Mouse (Mus musculus) heart, embryonic 13.5 days (tissue): ENCODE results near the gene Fem1b. TPM values are rescaled to one million over a fixed set of nuclear protein-coding genes. Genes with fewer than 3 reads are reported as not detected.
A peak's percentile ranks its signal among the peaks of the same experiment; 100 is the strongest.
"Not testable (repeated sequence)": the region's sequence is repeated elsewhere in the genome, so short reads cannot be mapped to it uniquely, and the experiment has no call there.

Source experiments
- ATAC-seq: fragments of 200-750 bp; cut with Nextera tagmentation; 2 replicates; pipeline ENCODE4 v1.8.0; 2017; ENCODE audit warnings: moderate TSS enrichment; ENCODE audit not compliant: insufficient number of reproducible peaks, low FRiP score, low TSS enrichment; ENCODE audit errors: extremely low read depth
- H3K27ac ChIP-seq: fragments of 300-500 bp; sonication (generic); replicated peaks from 2 replicates; pipeline ENCODE4 v1.5.1; 2015; ENCODE audit warnings: moderate library complexity, mild to moderate bottlenecking, inconsistent platforms
- H3K27me3 ChIP-seq: fragments of 300-500 bp; sonication (generic); replicated peaks from 2 replicates; pipeline ENCODE4 v1.6.1; 2015; ENCODE audit warnings: mild to moderate bottlenecking, inconsistent platforms
- H3K36me3 ChIP-seq: fragments of 300-500 bp; sonication (generic); 2 replicates; pipeline ENCODE4 v1.6.1; 2015; ENCODE audit warnings: mild to moderate bottlenecking, inconsistent platforms
- H3K4me1 ChIP-seq: fragments of 300-500 bp; sonication (generic); 2 replicates; pipeline ENCODE4 v1.6.1; 2015; ENCODE audit warnings: inconsistent platforms
- H3K4me2 ChIP-seq: fragments of 300-500 bp; sonication (generic); 2 replicates; pipeline ENCODE4 v1.6.1; 2015; ENCODE audit warnings: inconsistent platforms, mild to moderate bottlenecking, moderate library complexity
- H3K4me3 ChIP-seq: fragments of 300-500 bp; sonication (generic); 2 replicates; pipeline ENCODE4 v1.5.1; 2015; ENCODE audit warnings: moderate library complexity, mild to moderate bottlenecking, inconsistent platforms
- H3K9ac ChIP-seq: fragments of 300-500 bp; sonication (generic); 2 replicates; pipeline ENCODE4 v1.6.1; 2015; ENCODE audit warnings: inconsistent platforms, mild to moderate bottlenecking, moderate library complexity
- H3K9me3 ChIP-seq: fragments of 300-500 bp; sonication (generic); 2 replicates; pipeline ENCODE4 v1.6.1; 2016; ENCODE audit warnings: inconsistent platforms
- WGBS: fragments of 180-500 bp; shearing (Covaris S2); methylation state at CpG from one replicate; pipeline ENCODE4 v1.1.7; 2015; ENCODE audit warnings: mixed read lengths; 5-methylcytosine and 5-hydroxymethylcytosine counted together
- polyA plus RNA-seq: library from polyadenylated mRNA; unstranded; fragments of >200 nt; fragmentation: Nextera tagmentation; extraction: Ambion mirVana; gene quantifications from 2 replicates; pipeline ENCODE4 v1.2.1, GENCODE M21; 2015

The Fem1b gene
- polyA plus RNA-seq, 1 experiment from 2014 or later = 12.2 TPM

- H3K36me3 ChIP-seq = no peaks in the 10 kb centered on the region
- 0 out of 2 replicates have a peak overlapping the region, but pooled peaks have one; percentile 36 for H3K27ac ChIP-seq
- peak overlapping the region; percentile 52; the same call in 1 of the 2 replicates for H3K9ac ChIP-seq
- no peak overlapping the region for H3K4me3 ChIP-seq
- H3K4me1 ChIP-seq = peaks cover 31% of the 10 kb centered on the region
- WGBS = 12% methylated on average over 7 of the region's 7 CpGs
- H3K9me3 ChIP-seq = no peaks in the 10 kb centered on the region
- peak overlapping the region; percentile 28 for H3K4me2 ChIP-seq
- no peaks in the 10 kb centered on the region for H3K27me3 ChIP-seq
- no peak for ATAC-seq
Measured at GRCm38 (mm10) chr9:62826456-62826855, 14.7 kb upstream of the Fem1b start.

GRCm38 (mm10) chr9:62825791-62826393 lies 14.2 kb upstream of the Fem1b start:
- WGBS = 11% methylated on average over 9 of the region's 9 CpGs
- Histone ChIP-seq H3K4me3 (no peak overlapping the region), H3K36me3 (no peaks in the 10 kb centered on the region), H3K9me3 (no peaks in the 10 kb centered on the region), H3K4me1 (peaks cover 31% of the 10 kb centered on the region), H3K27me3 (no peaks in the 10 kb centered on the region), H3K27ac (peak overlapping the region; percentile 36; the same call in 1 of the 2 replicates), H3K4me2 (peak overlapping the region; percentile 28), H3K9ac (peak overlapping the region; percentile 52; the same call in 1 of the 2 replicates)
- no peak for ATAC-seq

- 90% methylated on average over 7 of the region's 7 CpGs for WGBS
Measured at GRCm38 (mm10) chr9:62821811-62822210, 10.1 kb upstream of the Fem1b start.

DNA sequence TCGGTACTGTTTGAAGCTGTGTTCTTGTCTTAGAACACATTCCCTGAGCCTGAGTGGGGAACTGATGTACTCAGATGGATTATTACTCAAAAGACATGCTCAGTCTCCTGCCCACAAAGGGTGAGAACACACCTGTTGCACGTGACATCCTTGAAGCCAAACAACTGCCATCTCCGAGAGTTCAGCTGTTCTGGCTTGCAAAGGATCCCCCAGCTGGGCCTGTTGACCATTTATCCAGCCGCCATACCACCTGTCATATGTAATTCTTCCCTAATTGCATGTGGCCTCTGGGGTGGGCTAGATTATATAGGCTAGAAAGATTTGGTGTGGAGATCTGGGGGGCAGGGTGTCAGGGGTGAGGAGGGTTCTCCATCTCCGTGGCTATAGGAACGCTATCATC lies 9.1 kb upstream of the Fem1b start:
- Histone ChIP-seq H3K4me2 (no peak overlapping the region), H3K27me3 (no peaks in the 10 kb centered on the region), H3K27ac (no peak overlapping the region), H3K9me3 (no peaks in the 10 kb centered on the region), H3K4me1 (peaks cover 34% of the 10 kb centered on the region), H3K9ac (no peak overlapping the region), H3K4me3 (no peak overlapping the region), H3K36me3 (no peaks in the 10 kb centered on the region)
- WGBS = 85% methylated on average over 6 of the region's 6 CpGs
- ATAC-seq = no peak

More at GRCm38 (mm10) chr9:62821811-62822210, 10.1 kb upstream of the Fem1b start:
- H3K4me3 ChIP-seq = no peak overlapping the region
- H3K27me3 ChIP-seq = no peaks in the 10 kb centered on the region
- peaks cover 36% of the 10 kb centered on the region for H3K4me1 ChIP-seq
- H3K9ac ChIP-seq = no peak overlapping the region
- no peak for ATAC-seq
- no peak overlapping the region for H3K27ac ChIP-seq
- H3K9me3 ChIP-seq = no peaks in the 10 kb centered on the region
- no peak overlapping the region for H3K4me2 ChIP-seq
- H3K36me3 ChIP-seq = no peaks in the 10 kb centered on the region

DNA sequence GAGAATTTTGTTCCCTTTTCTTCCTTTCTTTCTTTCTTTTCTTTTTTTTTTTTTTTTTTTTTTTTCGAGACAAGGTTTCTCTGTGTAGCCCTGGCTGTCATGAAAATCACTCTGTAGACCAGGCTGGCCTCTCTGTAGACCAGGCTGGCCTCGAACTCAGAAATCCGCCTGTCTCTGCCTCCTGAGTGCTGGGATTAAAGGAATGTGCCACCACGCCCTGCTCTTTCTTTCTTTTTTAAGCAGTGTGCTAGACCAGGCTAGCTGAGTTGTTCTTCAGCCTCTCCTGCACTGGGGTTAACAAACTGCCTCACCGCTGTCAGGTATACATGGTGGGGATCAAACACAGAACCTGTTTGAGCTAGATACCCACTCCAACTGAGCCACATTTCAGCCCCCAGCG lies 8.2 kb upstream of the Fem1b start:
- H3K4me2 ChIP-seq, H3K4me3 ChIP-seq, H3K27me3 ChIP-seq, H3K27ac ChIP-seq, H3K9ac ChIP-seq, ATAC-seq, H3K36me3 ChIP-seq, H3K9me3 ChIP-seq: not testable (repeated sequence)
- 82% methylated on average over 6 of the region's 6 CpGs for WGBS
- H3K4me1 ChIP-seq = peaks cover 26% of the 10 kb centered on the region

DNA sequence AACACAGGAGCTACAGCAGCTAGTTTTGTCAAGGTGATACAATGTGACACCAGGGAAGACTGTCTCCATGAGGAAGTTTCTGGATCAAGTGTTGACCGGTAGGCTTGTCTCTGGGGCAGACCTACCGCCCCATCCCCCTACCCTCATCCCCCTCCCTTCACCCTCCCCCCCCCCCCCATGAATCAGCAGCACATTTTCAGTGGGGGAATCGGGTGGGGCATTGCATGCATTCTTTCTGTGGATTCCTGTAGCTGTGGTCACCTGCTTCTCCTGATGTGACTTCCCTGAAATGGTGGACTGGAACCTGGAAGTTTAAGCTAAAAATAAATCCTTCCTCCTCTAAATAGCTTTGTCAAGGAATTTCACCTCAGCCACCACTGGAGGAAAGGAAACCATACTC lies 7.8 kb upstream of the Fem1b start:
- H3K4me1 ChIP-seq = peaks cover 26% of the 10 kb centered on the region
- H3K27ac ChIP-seq = no peak overlapping the region
- H3K36me3 ChIP-seq = no peaks in the 10 kb centered on the region
- H3K9ac ChIP-seq = no peak overlapping the region
- WGBS = 58% methylated on average over 3 of the region's 3 CpGs
- no peak for ATAC-seq
- H3K27me3 ChIP-seq = no peaks in the 10 kb centered on the region
- no peak overlapping the region for H3K4me2 ChIP-seq
- H3K4me3 ChIP-seq = no peak overlapping the region
- H3K9me3 ChIP-seq = no peaks in the 10 kb centered on the region

DNA sequence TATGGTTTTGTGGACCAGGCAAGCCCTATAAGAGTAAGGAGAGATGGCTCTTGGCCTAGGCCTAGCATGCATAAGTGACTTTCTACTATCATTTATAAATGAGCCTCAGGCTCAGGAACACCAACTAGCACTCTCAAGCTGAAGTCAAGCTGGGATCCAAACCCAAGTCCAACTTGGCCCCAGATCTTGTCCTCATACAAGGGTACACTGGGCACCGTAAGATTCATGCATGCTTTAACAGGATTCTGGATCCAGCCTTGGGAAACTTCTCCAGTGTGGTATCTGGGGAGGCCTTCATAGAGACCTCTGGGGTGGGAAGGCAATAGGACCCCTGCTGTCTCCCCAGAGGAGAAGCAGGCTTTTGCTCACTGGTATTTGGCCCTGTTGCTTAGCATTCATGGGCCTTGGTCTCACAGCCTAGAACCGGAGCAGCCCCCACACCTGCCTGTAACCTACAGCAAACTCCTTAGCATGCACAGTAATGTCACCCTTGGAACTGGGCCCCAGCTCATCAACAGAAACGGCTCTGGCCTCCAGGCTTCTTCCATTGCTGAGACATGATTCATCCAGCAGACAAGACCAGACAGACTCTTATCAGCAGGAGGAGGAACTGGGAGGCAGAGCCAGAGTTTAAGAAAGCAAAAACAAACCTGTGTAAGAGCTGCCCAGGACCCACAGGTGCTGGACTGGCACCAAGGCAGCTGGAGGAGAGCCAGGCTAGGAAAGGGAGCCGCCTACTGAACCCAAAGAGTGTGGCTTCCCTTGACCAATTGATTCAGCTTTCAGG lies 6.3 kb upstream of the Fem1b start:
- no peak overlapping the region for H3K9ac ChIP-seq
- no peak for ATAC-seq
- H3K4me2 ChIP-seq = no peak overlapping the region
- no peaks in the 10 kb centered on the region for H3K9me3 ChIP-seq
- H3K27me3 ChIP-seq = no peaks in the 10 kb centered on the region
- peak overlapping the region; percentile 75 for H3K27ac ChIP-seq
- H3K4me3 ChIP-seq = no peak overlapping the region
- WGBS = 59% methylated on average over 4 of the region's 4 CpGs
- peaks cover 26% of the 10 kb centered on the region for H3K4me1 ChIP-seq
- H3K36me3 ChIP-seq = no peaks in the 10 kb centered on the region

- Histone ChIP-seq H3K27ac (peak overlapping the region; percentile 75), H3K9ac (peak overlapping the region; percentile 59), H3K36me3 (no peaks in the 10 kb centered on the region), H3K4me3 (0 out of 2 replicates have a peak overlapping the region, but pooled peaks have one; percentile 11), H3K9me3 (no peaks in the 10 kb centered on the region), H3K4me1 (peaks cover 34% of the 10 kb centered on the region), H3K4me2 (peak overlapping the region; percentile 43), H3K27me3 (no peaks in the 10 kb centered on the region)
- no peak for ATAC-seq
- 41% methylated on average over 12 of the region's 12 CpGs for WGBS
Measured at GRCm38 (mm10) chr9:62817099-62817571, 5.4 kb upstream of the Fem1b start.

DNA sequence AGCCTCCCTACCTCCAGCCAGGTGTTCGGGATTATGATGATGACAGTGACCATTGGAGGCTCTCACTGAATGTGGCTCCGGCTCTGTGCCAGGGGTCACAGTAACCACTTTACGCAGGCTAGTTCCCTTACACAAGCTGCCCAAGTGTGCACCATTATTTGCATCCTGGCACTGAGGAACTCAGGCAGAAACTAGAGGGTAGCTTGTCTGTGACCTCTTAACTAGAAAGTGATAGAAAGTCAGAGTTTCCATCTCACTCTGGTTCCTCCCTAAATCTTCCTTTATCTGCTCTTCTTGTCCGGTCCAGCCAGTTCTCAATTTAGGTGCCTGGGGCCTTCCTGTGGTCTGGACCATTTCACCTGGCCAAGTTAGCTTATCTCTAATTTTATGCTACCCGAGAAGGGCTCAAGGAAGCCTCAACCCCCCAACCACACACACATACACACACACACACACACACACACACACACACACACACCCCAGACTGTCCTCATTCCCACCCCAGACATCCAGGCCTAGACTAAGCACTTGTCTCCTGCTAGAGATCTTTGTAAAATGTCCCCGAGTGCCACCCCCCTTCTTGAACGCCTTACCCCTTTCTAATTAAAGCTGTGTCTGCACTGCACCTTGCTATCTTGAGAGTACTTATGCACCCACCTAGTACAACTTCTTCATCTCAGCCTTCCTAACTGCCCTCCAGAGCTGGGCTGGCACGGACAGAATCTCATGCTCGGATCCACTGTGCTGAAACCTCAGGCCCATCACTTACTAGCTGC lies 4.8 kb upstream of the Fem1b start:
- Histone ChIP-seq H3K27me3 (no peaks in the 10 kb centered on the region), H3K9ac (peak overlapping the region; percentile 59; the same call in 1 of the 2 replicates)

GRCm38 (mm10) chr9:62814751-62815150 lies 3.0 kb upstream of the Fem1b start:
- WGBS = 64% methylated on average over 2 of the region's 2 CpGs
- Histone ChIP-seq H3K9me3 (no peaks in the 10 kb centered on the region), H3K27me3 (no peaks in the 10 kb centered on the region), H3K36me3 (no peaks in the 10 kb centered on the region), H3K4me3 (no peak overlapping the region), H3K4me2 (no peak overlapping the region), H3K4me1 (peaks cover 43% of the 10 kb centered on the region), H3K9ac (no peak overlapping the region), H3K27ac (no peak overlapping the region)
- ATAC-seq = no peak

More for the DNA sequence above, 4.8 kb upstream of the Fem1b start:
- 0 out of 2 replicates have a peak overlapping the region, but pooled peaks have one; percentile 11 for H3K4me3 ChIP-seq
- ATAC-seq = no peak
- H3K36me3 ChIP-seq = no peaks in the 10 kb centered on the region
- H3K9me3 ChIP-seq = no peaks in the 10 kb centered on the region
- 61% methylated on average over 9 of the region's 9 CpGs for WGBS
- peak overlapping the region; percentile 43 for H3K4me2 ChIP-seq
- peak overlapping the region; percentile 75 for H3K27ac ChIP-seq
- peaks cover 34% of the 10 kb centered on the region for H3K4me1 ChIP-seq
